Mouse (Mus musculus) monocyte, adult 2 months (primary cell): ENCODE results near the gene Idh2.

Source experiments
- DNase-seq, 2 experiments: peaks; one replicate each; pipeline ENCODE4 v3.0.0; 2022; ENCODE audit warnings: low spot score in 2 of 2, low read depth in 1 of 2

The Idh2 gene

DNA sequence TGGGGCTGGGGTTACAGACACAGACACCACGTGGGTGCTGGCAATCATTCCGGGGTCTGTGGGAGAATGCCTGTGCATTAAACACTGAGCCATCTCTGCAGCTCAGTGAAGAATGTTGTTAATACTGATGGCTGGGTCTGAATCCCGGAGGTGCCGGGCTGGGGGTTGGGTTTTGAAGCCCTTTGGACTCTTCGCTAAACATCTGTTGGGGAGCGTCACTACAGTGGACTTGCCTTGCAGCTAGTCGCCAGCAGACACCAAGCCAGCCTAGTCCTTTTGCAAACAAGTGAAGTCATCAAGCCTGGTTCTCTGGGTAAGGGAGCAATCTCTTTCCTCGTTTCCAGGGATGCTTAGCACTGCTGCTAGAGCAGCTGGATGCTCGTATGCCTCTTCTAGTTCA lies 27.0 kb downstream of the Idh2 start:
- DNase-seq = no peak

DNA sequence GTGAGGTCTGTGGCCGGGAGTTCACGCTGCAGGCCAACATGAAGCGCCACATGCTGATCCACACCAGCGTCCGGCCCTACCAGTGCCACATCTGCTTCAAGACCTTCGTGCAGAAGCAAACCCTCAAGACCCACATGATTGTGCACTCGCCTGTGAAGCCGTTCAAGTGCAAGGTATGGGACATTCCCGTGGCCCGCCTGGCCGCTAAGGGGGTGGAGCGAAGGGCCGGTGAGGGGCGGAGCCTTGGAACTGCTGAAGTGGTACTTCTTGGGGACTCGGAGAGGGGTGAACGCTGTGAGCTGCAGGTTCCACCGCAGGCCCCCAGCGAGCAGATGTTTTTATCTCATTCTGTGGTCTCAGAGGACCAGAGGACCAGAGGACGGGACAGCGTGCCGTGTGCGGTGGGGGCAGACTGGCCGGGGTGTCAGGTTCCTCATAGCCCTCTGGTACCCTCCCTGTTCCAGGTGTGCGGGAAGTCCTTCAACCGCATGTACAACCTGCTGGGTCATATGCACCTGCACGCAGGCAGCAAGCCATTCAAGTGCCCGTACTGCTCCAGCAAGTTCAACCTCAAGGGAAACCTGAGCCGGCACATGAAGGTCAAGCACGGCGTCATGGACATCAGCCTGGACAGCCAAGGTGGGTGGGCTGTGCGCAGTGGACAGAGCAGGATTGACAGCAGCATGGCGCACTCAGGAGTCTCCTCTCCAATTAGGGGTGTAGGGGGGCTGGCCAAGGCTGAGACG lies 29.0 kb downstream of the Idh2 start:
- no peak for DNase-seq

- peak in 1 of 2 experiments; percentile 35 for DNase-seq
Observed at GRCm38 (mm10) chr7:80084484-80084931, 30.7 kb downstream of the Idh2 start.

- DNase-seq = no peak
Observed at GRCm38 (mm10) chr7:80081586-80082554, 33.3 kb downstream of the Idh2 start.

- DNase-seq = peak; percentile 84 to 89
Observed at GRCm38 (mm10) chr7:80078792-80079301, 36.3 kb downstream of the Idh2 start.

- no peak for DNase-seq
Observed at GRCm38 (mm10) chr7:80077801-80078200, 37.4 kb downstream of the Idh2 start.

DNA sequence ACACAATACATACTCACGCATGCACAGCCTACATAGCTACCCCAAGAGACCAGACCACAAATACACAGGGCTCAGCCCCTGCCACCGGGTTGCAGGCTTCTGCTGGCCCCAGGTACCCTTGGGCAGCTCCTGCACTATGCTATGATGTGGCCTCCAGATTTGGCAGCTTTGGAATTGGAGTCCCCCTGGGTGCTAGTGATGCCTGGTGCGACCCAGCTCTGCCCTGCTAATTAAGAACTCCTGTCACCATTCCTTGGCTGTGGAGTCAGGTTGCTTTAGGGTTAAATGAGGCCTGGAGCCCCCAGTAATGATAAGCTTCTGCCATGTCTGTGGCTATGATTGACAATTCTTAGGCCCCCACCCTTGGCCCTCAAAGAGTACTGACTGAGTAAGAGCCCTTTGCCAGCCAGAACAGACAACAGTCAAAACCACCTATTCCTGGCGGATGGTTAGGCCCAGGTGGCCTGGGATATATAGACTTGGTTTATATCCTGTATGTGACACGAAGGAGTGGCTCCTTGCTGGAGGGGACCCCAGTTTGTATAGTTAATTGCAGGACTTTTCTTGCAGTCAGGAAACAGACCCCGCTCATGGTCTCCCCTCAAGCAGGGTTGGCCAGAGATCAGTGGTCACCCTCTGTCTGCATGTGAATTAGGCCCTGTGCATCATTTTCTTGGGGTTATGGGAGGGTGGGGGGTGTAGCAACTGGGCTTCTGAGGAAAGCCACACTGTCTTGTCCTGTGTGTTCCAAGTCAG lies 38.1 kb downstream of the Idh2 start:
- no peak for DNase-seq

DNA sequence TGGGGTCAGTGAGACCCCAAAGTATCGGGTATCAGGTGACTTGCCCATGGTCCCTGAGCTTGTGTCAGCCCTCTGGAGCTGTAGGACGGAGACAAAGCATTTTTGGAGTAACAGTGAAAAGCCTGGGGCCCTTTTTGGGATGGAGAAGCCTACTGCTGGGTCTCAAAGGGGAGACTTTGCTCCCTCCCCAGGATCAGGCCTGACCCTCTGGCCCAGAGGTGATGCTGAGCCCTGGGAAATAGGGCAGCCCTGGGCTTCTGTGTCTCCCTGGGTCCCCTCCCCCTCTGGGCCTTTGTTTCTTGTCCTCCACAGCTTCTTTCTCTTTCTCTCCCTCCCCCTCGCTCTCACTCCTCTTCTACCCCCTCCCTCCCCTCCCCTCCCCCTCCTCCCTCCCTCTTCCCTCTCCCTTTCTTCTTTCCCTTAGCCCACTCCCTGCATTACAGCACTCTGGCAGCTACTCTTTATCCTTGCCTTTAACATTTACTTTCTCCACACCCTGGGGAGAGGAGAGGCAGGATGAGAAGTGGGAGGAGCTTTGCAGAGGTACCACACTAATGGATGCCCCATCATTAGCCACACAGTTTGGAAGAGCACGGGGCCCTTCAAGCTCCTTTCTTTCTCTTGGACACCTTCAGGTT lies 39.1 kb downstream of the Idh2 start:
- no peak for DNase-seq

GRCm38 (mm10) chr7:80074921-80075441 lies 40.2 kb downstream of the Idh2 start:
- DNase-seq = peak; percentile 75 to 76

DNA sequence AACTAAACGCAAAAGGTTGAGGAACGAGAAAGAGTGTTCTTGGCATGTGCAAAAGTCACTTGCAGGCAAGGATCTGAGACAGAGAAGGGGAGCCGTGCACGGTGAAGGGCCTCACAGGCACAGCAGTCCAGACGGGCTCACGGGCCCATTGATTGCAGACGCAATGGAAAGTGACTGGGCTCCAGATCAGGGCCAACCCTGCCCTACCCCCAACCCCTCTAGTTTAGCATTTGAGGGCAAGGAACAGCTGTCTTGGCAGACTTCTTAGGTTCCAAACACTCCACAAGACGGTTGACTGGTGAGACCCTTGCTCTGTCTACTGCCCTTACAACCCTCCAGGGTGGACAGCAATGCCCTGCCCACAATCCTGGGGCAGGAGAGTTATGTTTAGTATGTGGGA lies 41.7 kb downstream of the Idh2 start:
- no peak for DNase-seq

DNA sequence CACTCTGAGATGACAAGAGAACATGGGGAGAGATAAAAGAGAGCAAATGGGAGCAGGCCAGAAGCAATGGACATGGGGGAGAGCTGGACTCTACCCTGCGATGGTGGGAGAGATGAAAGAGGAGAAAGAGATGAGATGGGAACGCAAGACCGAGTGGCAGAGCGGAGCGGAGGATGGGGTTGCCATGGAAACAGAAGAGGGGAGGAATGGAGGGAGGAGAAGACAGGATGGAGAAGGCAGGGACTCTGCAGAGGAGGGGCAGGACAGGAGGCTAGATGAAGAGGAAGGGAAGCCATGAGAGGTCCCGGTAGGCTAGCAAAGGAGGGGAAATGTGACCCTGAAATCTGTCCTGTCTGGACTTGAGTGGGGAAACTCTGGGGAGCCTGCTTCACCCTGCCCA lies 42.9 kb downstream of the Idh2 start:
- no peak for DNase-seq

DNA sequence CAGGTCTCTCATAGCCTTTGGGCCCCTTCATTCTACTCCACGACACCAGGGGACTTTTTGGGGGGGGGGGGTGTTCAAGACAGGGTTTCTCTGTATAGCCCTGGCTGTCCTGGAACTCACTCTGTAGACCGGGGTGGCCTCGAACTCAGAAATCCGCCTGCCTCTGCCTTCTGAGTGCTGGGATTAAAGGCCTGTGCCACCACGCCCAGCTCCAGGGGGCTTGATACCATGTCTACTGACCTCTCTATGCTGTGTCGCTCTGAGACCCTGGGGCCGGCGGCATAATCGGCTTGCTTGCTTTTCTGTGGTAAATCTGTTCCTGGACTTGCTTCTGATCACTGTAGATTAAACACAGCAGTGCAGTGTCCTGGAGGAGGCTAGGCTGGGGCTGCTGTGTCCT lies 44.0 kb downstream of the Idh2 start:
- no peak for DNase-seq

- DNase-seq = no peak
Observed at GRCm38 (mm10) chr7:80069615-80070327, 45.4 kb downstream of the Idh2 start.

DNA sequence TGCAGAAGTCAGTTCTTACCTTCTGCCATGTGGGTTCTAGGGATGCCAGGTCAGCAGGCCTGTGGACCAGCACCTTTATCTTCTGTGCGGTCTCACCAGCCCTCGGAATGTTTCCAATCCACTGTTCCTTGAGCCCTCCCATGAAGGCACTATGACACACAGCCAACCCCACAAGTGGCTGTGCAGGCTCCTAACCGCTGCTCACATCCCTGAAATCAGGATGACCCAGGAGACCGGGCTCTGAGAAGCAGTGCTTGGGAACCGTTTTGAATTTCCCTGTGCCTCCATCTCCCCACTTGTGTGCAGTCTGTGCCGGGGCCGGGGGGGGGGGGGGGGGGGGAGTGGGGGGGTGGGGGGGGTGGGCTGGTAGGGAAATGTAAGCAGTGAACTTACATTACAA lies 46.9 kb downstream of the Idh2 start:
- DNase-seq = no peak

GRCm38 (mm10) chr7:80066675-80067455 lies 48.3 kb downstream of the Idh2 start:
- no peak for DNase-seq

- DNase-seq = no peak
Observed at GRCm38 (mm10) chr7:80065250-80065649, 49.9 kb downstream of the Idh2 start.

DNA sequence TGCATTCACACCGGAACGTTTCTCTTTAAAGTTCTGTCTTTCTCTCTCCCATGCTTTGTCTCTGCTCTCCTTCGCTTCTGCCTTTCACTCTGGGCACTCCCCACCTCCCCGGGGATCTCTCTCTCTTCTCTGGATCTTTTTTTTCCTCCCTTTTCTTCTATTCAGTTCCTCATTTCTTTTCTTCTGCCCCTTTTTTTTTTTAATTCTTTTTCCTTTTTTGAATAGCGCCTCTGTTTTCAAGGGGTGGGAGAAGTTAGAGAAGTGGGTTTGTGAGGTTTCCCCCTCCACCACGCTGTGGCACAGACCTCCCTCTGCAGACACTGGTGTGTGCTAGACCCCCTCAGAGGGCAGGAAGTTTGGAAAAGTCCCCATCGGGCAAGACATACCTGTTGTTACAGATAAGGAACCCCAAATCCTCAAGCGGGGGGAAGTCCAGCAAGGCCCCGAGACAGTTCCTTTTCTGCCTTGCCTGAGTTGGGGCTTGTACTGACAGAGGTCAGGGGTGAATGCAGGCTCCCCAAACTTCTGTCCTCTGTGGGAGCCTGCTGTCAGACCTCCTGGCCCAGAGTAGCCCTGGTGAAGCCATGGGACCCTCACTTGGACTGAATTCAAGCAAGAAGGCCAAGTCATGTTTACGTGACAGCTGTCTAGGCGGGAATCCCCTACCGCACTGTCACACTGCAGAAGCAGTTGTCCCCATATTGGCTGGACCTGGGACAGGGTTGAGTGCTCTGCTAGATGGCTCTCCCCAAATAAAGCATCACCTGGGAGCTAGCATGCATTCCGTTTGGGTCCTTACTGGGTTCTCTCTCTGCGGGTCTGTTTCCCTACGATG lies 51.1 kb downstream of the Idh2 start:
- DNase-seq = no peak

GRCm38 (mm10) chr7:80063244-80063643 lies 51.9 kb downstream of the Idh2 start:
- DNase-seq = no peak
